Mouse (Mus musculus) stomach, embryonic 14.5 days (tissue): ENCODE results near the gene Radil. TPM values are rescaled to one million over a fixed set of nuclear protein-coding genes. Genes with fewer than 3 reads are reported as not detected.

Experiments used
- ATAC-seq: fragments of 200-750 bp; cut with Nextera tagmentation; 2 replicates; pipeline ENCODE4 v1.8.0; 2017; ENCODE audit warnings: low read depth, moderate TSS enrichment; ENCODE audit not compliant: insufficient number of reproducible peaks, insufficient read depth, low FRiP score
- H3K27ac ChIP-seq: fragments of 300-500 bp; sonication (generic); 2 replicates; pipeline ENCODE4 v1.5.1; 2014; ENCODE audit warnings: mild to moderate bottlenecking, low read length, moderate library complexity, mixed read lengths
- H3K27me3 ChIP-seq: fragments of 300-500 bp; sonication (generic); 2 replicates; pipeline ENCODE4 v1.6.1; 2014; ENCODE audit warnings: low read length, control low read depth, mixed read lengths; ENCODE audit not compliant: control insufficient read depth, insufficient read depth
- H3K36me3 ChIP-seq: fragments of 300-500 bp; sonication (generic); 2 replicates; pipeline ENCODE4 v1.6.1; 2014; ENCODE audit warnings: mild to moderate bottlenecking, control low read depth, low read length, moderate library complexity, mixed read lengths; ENCODE audit not compliant: control insufficient read depth, insufficient read depth
- H3K4me1 ChIP-seq: fragments of 300-500 bp; sonication (generic); 2 replicates; pipeline ENCODE4 v1.6.1; 2014; ENCODE audit warnings: low read length, control low read depth, mixed read lengths; ENCODE audit not compliant: control insufficient read depth, insufficient read depth
- H3K4me2 ChIP-seq: fragments of 300-500 bp; sonication (generic); replicated peaks from 2 replicates; pipeline ENCODE4 v1.6.1; 2014; ENCODE audit warnings: low read depth, low read length, control low read depth
- H3K4me3 ChIP-seq: fragments of 300-500 bp; sonication (generic); 2 replicates; pipeline ENCODE4 v1.5.1; 2014; ENCODE audit warnings: low read depth, low read length, control low read depth
- H3K9ac ChIP-seq: fragments of 300-500 bp; sonication (generic); replicated peaks from 2 replicates; pipeline ENCODE4 v1.6.1; 2014; ENCODE audit warnings: low read depth, mild to moderate bottlenecking, control low read depth, low read length, moderate library complexity, mixed read lengths
- H3K9me3 ChIP-seq: fragments of 300-500 bp; sonication (generic); 2 replicates; pipeline ENCODE4 v1.6.1; 2016; ENCODE audit warnings: low read depth, low read length, control low read depth; ENCODE audit not compliant: control insufficient read depth
- WGBS: fragments of 180-500 bp; shearing (Covaris S2); extraction: QIAGEN DNeasy Blood & Tissue Kit; methylation state at CpG from one replicate; pipeline ENCODE4 v1.1.7; 2014; 5-methylcytosine and 5-hydroxymethylcytosine counted together
- polyA plus RNA-seq: library from polyadenylated mRNA; unstranded; fragments of >200 nt; fragmentation: Nextera tagmentation; extraction: Ambion mirVana; gene quantifications from 2 replicates; pipeline ENCODE4 v1.2.1, GENCODE M21; 2014

Gene Radil
- polyA plus RNA-seq, 1 experiment from 2014 or later: 1.6 TPM

DNA sequence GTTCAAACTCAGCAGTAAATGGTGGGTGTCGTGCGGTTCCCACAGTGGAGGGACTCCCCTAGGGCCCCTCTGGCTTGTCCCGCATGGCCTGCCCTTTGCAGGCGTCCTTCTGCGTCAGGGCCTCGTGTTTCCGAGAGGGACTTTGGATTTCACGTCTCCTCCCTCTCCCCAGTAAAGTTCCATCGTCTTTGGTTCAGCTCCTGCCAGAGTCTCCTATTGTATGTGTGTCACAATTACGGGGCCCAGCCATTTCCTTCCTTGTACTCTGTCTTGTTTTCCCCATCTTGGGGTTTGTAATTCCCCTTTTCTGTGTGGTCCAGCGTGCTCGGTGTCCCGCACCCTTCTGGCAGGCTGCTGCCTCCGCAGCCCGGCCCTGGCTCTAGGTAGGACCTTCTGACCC, 107.4 kb downstream of the Radil start:
- H3K4me1 ChIP-seq: peaks cover 46% of the 10 kb centered on the region
- H3K27ac ChIP-seq: 0 out of 2 replicates have a peak overlapping the region, but pooled peaks have one; percentile 6
- H3K27me3 ChIP-seq: no peaks in the 10 kb centered on the region
- no peak overlapping the region for H3K4me3 ChIP-seq
- H3K36me3 ChIP-seq: no peaks in the 10 kb centered on the region
- H3K4me2 ChIP-seq: no peak overlapping the region
- H3K9ac ChIP-seq: no peak overlapping the region
- no peak for ATAC-seq
- no peaks in the 10 kb centered on the region for H3K9me3 ChIP-seq
- WGBS: 70% methylated on average over 15 of the region's 15 CpGs

DNA sequence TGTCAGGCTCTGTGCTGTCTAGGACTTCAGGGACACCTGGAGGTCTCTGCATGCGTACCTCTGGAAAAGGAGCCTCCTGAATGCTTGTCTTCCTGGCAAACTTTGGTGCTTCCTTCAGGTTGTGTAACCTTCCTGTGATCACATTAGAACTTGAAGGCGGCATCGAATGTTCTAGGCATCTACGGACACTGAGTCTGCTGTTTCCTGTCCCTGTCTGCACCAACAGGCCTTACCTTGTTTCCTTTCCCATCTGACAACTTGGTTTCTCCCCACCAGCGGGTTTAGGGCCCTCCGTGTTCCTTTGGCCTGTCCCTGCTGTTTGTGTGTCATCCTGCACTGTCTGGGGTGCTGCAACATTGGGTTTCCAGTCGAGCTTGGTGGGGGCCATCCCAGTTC, 108.9 kb downstream of the Radil start:
- Histone ChIP-seq H3K27ac (peak overlapping the region; percentile 95; the same call in 1 of the 2 replicates), H3K27me3 (no peaks in the 10 kb centered on the region), H3K4me1 (peaks cover 43% of the 10 kb centered on the region), H3K4me3 (no peak overlapping the region), H3K9me3 (no peaks in the 10 kb centered on the region), H3K36me3 (no peaks in the 10 kb centered on the region), H3K4me2 (0 out of 2 replicates have a peak overlapping the region, but pooled peaks have one; percentile 59), H3K9ac (no peak overlapping the region)
- ATAC-seq: no peak
- WGBS: 79% methylated on average over 7 of the region's 7 CpGs

DNA sequence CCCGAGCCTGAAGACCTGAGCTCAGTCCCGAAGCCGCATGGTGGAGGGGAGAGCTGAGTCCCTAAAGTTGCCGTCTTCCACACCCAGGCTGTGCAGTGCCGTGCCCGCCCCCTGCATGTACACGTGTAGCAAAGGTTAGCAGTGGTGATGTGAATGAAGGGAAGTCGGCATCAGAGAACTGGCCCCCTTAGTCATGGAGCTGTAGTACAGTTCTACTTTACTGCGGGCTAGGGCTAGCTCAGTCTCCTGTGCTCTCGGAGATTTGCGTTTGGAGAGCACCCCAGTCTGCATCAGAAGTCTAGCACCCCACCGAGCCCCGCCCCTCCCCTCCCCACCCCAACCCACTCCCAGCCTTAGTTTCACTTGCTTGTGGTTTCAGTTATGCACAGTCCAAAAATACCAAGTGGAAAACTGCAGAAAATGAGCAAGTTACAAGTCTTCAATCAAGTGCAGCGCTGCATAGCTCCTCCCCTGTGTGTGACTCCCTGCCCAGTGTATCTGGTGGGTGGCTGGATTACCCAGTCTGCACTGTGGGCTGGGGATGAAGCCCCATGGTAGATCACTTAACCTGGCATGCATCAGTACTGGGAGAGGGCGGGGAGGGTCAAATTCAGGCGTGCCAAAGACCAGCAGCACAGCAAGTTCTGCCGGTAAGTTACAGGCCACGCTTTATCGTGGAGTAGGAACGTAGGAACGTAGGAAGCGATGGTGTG, 109.4 kb downstream of the Radil start:
- ATAC-seq: no peak

DNA sequence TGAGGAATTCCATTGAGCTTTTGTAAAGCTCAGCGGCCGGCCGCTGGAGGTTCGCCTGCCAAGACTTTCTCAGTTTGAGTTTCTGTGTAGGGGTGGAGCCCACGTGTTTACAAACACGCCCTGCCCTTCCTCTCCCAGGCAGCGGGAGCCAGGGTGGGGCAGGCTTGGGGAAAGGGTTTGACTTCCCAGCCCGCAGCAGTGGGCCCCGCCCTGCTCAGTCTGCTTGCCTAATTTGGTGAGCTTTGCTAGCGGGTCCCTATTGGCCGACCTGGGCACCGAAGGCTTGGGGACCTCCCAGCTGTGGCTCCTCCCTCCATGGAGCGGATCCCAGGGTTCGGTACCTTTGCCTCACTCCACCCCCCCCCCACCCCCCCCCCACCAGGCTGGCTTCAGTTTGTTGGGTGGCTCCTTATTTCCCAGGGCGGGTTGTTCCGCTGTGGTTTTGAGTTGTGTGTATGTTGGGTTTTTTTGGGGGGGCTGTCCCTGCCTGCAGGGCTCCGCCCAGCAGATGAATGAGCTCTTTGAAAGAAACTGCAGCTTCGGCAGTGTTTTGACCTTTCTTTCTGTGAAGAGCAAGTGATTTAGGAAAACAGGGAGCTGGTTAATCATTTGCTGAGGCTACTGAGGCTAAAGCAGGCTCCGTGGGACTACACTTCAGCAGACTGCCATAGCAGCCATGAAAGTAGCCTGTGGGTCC, 110.3 kb downstream of the Radil start:
- Histone ChIP-seq H3K4me2 (peak overlapping the region; percentile 59), H3K9me3 (no peaks in the 10 kb centered on the region), H3K4me3 (peak overlapping the region; percentile 26), H3K4me1 (peaks cover 41% of the 10 kb centered on the region), H3K27ac (peak overlapping the region; percentile 95), H3K27me3 (no peaks in the 10 kb centered on the region), H3K9ac (no peak overlapping the region; the same call in 1 of the 2 replicates), H3K36me3 (peaks cover 8% of the 10 kb centered on the region)
- under 1% methylated on average over 19 of the region's 19 CpGs for WGBS
- peak; percentile 95 for ATAC-seq

More for the DNA sequence above, 109.4 kb downstream of the Radil start:
- H3K27ac ChIP-seq: peak overlapping the region; percentile 95
- no peak overlapping the region; the same call in 1 of the 2 replicates for H3K9ac ChIP-seq
- no peaks in the 10 kb centered on the region for H3K36me3 ChIP-seq
- peaks cover 43% of the 10 kb centered on the region for H3K4me1 ChIP-seq
- H3K9me3 ChIP-seq: no peaks in the 10 kb centered on the region
- no peaks in the 10 kb centered on the region for H3K27me3 ChIP-seq
- H3K4me2 ChIP-seq: peak overlapping the region; percentile 59
- 44% methylated on average over 22 of the region's 22 CpGs for WGBS
- peak overlapping the region; percentile 26 for H3K4me3 ChIP-seq

DNA sequence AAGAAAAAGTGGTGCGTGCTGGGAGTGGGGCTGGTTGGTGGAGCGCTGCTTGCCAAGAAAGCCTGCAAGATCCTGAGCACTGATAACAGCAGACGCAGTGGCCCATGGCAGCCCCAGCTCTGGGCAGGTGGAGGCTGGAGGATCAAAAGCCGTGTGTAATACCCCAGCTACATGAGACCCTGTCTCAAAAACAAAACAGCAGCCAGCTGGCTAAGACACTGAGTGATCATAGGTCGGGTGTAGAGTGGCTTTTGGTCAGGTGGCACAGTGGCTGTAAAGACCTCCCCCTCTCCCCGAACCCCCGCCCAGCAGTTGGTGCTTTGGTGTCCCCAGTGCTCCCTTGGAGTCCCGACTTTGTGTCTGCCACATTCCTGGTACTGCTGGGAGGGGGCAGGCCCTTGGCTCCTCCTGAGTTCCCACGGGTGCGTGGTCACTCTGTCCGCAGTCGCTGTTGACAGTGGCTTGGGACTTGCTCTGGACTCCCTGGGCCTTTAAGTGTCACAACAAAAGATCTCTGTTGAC, 110.9 kb downstream of the Radil start:
- Histone ChIP-seq H3K27ac (peak overlapping the region; percentile 95), H3K27me3 (no peaks in the 10 kb centered on the region), H3K9ac (no peak overlapping the region), H3K4me2 (peak overlapping the region; percentile 59), H3K9me3 (no peaks in the 10 kb centered on the region), H3K4me1 (peaks cover 36% of the 10 kb centered on the region), H3K4me3 (peak overlapping the region; percentile 26), H3K36me3 (peaks cover 14% of the 10 kb centered on the region)
- 4% methylated on average over 12 of the region's 12 CpGs for WGBS
- ATAC-seq: peak; percentile 0; the same call in 1 of the 2 replicates

DNA sequence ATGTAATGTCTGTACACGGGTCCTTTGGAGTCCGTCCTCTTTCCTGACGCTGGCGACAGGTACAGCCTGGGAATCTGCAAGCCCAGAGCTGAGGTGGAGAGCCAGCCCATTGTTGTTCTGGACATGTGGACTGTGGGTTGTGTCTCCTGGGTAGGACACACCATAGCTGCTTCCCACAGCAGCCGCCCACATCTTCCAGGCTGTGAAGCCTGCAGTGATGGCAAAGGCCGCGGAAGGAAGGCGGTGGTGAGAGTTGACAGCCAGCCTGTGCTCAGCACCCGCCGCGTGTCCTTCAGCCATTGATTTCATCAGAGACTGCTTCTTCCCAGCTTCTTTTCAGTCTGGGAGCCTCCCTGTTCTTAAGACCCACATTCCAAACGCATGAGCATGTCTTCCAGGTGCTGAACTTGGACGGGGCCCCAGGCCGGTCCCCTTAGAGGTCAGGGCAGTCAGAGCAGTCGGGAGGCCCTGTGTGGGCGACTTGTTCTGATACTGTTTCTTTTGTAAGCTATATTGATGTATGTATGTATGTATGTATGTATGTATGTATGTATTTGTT, 112.4 kb downstream of the Radil start:
- Histone ChIP-seq H3K4me2 (no peak overlapping the region), H3K9ac (no peak overlapping the region), H3K36me3 (peaks cover 15% of the 10 kb centered on the region), H3K27ac (no peak overlapping the region), H3K9me3 (no peaks in the 10 kb centered on the region), H3K4me1 (peaks cover 26% of the 10 kb centered on the region), H3K4me3 (no peak overlapping the region), H3K27me3 (no peaks in the 10 kb centered on the region)
- 87% methylated on average over 16 of the region's 16 CpGs for WGBS
- ATAC-seq: no peak

DNA sequence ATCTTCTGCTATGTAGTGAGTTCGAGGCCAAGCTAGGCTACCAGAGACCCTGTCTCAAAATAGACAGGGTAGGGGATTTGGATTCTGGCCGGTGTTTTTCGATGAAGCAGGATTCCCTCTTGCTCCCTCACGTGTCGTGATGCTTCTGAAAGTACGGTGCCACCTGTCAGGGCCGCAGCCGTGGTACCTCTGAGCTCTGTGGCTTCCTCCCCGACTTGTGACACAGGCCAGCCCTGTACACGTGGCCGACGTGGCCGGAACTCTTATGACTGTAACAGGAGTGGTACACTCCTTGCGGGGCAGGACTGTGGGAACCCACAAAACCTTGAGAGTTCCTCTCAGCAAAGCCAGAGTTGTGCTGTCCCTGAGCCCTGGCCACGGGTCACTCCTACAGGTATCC, 115.2 kb downstream of the Radil start:
- no peak for ATAC-seq
- no peak overlapping the region for H3K4me2 ChIP-seq
- peaks cover 17% of the 10 kb centered on the region; the same call in 1 of the 2 replicates for H3K4me1 ChIP-seq
- H3K4me3 ChIP-seq: no peak overlapping the region
- H3K36me3 ChIP-seq: peaks cover 15% of the 10 kb centered on the region
- no peaks in the 10 kb centered on the region for H3K9me3 ChIP-seq
- H3K27ac ChIP-seq: no peak overlapping the region
- H3K9ac ChIP-seq: no peak overlapping the region
- H3K27me3 ChIP-seq: no peaks in the 10 kb centered on the region
- WGBS: 96% methylated on average over 15 of the region's 15 CpGs
